22 mouse cellular contexts compared by ENCODE assay signal in the genomic region with DNA sequence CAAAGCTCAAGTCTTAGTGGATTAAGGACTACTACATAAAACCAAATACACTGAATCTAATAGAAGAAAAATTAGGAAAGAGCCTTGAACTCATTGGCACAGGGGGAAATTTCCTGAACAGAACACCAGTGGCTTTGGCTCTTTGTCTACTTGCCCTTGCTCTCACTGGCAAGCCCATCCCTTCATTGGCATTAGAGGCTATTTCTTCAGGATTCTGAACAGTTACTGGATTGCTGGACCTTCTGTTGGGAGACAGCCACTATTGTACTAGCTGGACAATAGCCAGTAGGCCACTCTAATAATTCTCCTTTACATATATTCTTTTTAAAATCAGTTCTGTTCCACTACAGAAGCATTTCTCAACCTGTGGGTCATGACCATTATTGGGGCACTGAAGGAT.
DNase-seq lines count a peak whose midpoint lies in the region; ATAC-seq lines count a peak whose summit lies in the region.
"Had no signal": no experiment of that assay in that cellular context is flagged by ENCODE, and none has a peak within 500 bp of the region (broad histone marks: within the 10 kb centered on the region; RNA-seq: fewer than 3 reads in every experiment).

No protein-coding gene starts in this region.

- H3K27me3 ChIP-seq in intestine, embryonic 15.5 days (replicated peaks) = no peaks in the 10 kb centered on the region
- H3K27me3 ChIP-seq: embryonic facial prominence, embryonic 12.5 days; forebrain, embryonic 12.5 days; heart, embryonic 15.5 days; hindbrain, embryonic 13.5 days had no signal

- DNase-seq in cerebellum, postnatal 4 days (ENCODE audit: low spot score in 2 of 2) = no peak
- peak; percentile 8 for DNase-seq in cerebellum, adult 8-10 months
- peak; percentile 38 to 74 for DNase-seq in cerebellum, postnatal 14 days
- DNase-seq in layer of hippocampus, postnatal 25 days (ENCODE audit: extremely low spot score in 1 of 2, low spot score in 1 of 2) = no peak
- DNase-seq in thymus, postnatal 36 days = no peak
- DNase-seq: adrenal gland, postnatal 10 days; B cell, adult 2 months; gastrocnemius, postnatal 14 days; heart, adult 2 months; heart, postnatal 14 days; kidney, adult 18-20 months had no signal

- H3K9ac ChIP-seq in intestine, embryonic 15.5 days = no peak overlapping the region
- H3K9ac ChIP-seq: embryonic facial prominence, embryonic 12.5 days; forebrain, embryonic 12.5 days; heart, embryonic 15.5 days; hindbrain, embryonic 13.5 days had no signal

- no peaks in the 10 kb centered on the region for H3K9me3 ChIP-seq in intestine, embryonic 15.5 days
- H3K9me3 ChIP-seq: embryonic facial prominence, embryonic 12.5 days; forebrain, embryonic 12.5 days; G1E; heart, embryonic 15.5 days; hindbrain, embryonic 13.5 days had no signal

- no peak overlapping the region for H3K4me2 ChIP-seq in intestine, embryonic 15.5 days (replicated peaks)
- H3K4me2 ChIP-seq: embryonic facial prominence, embryonic 12.5 days; forebrain, embryonic 12.5 days; heart, embryonic 11.5 days; heart, embryonic 15.5 days; hindbrain, embryonic 13.5 days had no signal

- H3K4me3 ChIP-seq in intestine, embryonic 15.5 days (replicated peaks) = no peak overlapping the region
- H3K4me3 ChIP-seq: embryonic facial prominence, embryonic 12.5 days; forebrain, embryonic 12.5 days; heart, adult 2 months; heart, embryonic 15.5 days; hindbrain, embryonic 13.5 days had no signal

- no peaks in the 10 kb centered on the region for H3K4me1 ChIP-seq in intestine, embryonic 15.5 days (replicated peaks)
- H3K4me1 ChIP-seq: embryonic facial prominence, embryonic 12.5 days; forebrain, embryonic 12.5 days; heart, embryonic 15.5 days; hindbrain, embryonic 13.5 days had no signal

- ATAC-seq in cerebellum, adult (ENCODE audit: insufficient number of reproducible peaks, low FRiP score, low TSS enrichment) = peak; percentile 75
- ATAC-seq in intestine, embryonic 15.5 days = no peak
- ATAC-seq: CD4-positive, CD25-positive, alpha-beta regulatory T cell, adult 4 months; forebrain, embryonic 16.5 days; hindbrain, postnatal 0 days had no signal

- H3K27ac ChIP-seq in intestine, embryonic 15.5 days = no peak overlapping the region
- H3K27ac ChIP-seq: embryonic facial prominence, embryonic 12.5 days; forebrain, embryonic 12.5 days; heart, adult 2 months; heart, embryonic 15.5 days; hindbrain, embryonic 13.5 days; hindbrain, postnatal 0 days had no signal

- H3K36me3 ChIP-seq in intestine, embryonic 15.5 days = no peaks in the 10 kb centered on the region
- H3K36me3 ChIP-seq: embryonic facial prominence, embryonic 12.5 days; forebrain, embryonic 12.5 days; G1E; heart, embryonic 15.5 days; hindbrain, embryonic 13.5 days had no signal

Comparison
In these comparisons a context has a peak if more than half of its experiments do, and no peak if none do; other contexts are left out.
1. DNase-seq: peak in cerebellum, adult 8-10 months (single experiment) and cerebellum, postnatal 14 days (2 of 2); none in cerebellum, postnatal 4 days (0 of 2), layer of hippocampus, postnatal 25 days (0 of 2) and thymus, postnatal 36 days (0 of 2).